Mouse (Mus musculus) common myeloid progenitor, adult 5-6 weeks (primary cell): ENCODE measurements at regions not wholly inside any gene's neighbourhood (a gene's known extent, or its start where the extent isn't known, plus 50 kb on each side); places are given as distances from the start of the nearest gene placed in this dataset.

Source experiments
- ATAC-seq: replicated peaks from 2 replicates; pipeline ENCODE4 v1.8.0; 2016; ENCODE audit warnings: low read depth, mild to moderate bottlenecking, moderate TSS enrichment, inconsistent platforms; ENCODE audit not compliant: poor library complexity, severe bottlenecking

DNA sequence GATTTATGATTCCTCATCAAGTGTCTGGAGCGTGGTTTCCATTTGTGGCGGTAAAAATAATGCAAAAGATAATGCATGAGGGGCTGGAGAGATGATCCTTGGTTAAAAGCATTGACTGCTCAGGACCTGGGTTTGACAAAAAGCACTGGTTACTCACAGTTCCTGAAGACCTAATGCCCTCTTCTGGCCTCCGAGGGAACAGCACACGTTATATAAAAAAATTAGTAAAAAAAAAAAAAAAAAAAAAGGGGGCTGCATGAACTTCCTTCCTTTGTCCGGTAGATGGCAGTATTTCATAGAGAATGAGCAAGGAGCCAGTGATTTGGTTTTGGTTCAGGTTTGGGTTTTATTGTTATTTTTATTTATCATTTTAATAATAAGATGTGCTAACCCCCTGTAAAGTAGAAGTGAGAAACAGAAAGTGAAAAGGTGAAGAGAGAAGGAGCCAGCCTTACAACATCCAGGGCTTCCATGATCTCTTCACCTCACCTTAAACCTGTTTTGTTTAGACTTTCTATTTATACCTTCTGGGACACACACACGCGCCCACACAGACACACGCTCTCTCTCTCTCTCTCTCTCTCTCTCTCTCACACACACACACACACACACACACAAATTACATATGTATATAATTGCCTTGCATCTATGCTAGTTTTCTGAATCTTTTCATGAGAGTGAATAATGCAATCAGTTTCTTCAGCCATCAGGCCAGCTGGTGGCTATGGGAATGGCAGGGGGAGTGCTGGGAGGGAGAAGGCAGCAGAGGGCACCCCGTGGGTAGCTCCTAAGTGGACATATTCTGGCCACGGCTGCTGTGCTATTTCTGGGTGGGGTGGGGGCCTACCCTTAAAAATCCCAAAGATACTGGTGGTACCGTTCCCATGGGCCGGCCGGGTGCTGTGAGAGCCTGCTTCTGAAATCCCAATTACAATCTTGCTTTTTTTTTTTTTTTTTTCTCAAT is 230.0 kb downstream of the Poteg start:
- peak; percentile 81 for ATAC-seq

DNA sequence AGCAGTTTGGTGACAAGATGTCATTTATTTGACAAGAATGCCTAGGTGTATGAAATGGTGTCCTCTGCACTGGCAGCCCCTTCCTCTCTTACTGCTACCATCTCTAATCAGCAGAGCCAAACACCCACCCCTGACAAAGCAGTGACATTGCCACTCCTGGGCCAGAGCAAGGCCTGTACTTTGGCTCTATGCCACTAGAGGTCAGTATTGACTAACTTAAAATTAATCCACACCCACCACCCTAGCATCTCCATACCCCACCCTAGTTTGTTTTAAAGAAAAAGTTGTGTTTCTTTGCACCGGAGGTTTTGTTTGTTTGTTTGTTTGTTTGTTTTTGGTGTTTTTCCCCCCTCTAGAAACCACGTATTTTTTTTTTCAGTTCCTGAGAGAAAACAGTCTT is 231.7 kb downstream of the Poteg start:
- ATAC-seq = peak; percentile 87

DNA sequence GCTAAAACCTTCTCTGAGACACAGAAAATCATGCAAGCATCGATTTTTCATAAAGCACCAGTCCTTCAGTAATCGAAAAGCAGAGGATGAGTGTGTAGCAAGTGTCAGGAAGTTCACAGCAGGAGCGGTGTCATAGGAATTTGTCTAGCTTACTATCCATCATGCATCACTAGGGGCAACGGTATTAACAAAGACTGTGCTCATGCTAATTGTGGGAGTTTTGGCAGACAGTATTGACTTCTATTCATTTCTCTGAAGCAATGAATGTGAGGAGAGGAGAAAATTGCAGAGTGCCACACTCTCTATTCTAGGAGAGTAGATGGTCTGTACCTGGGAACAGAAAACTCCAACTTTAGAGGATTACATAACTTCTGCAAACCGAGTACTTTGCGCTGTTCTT is 274.5 kb downstream of the Poteg start:
- no peak for ATAC-seq

DNA sequence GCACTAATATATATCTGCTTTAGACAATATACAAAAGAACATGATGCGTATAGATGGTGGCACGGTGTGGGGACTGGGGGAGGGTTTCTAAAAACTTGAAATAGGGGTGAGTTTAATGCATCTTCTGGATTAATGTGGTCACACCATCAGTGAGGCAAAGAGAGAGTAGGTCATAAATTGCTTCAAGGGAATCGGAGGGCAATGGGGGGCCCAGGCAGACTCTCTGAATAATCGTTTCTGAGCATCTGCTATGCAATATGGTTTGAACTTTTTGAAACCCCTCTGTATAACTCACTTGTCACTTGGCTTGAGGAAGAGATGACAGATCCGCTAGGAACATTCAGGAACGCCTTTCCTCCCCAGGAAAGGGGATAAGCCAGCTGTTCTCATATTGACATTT is 322.8 kb downstream of the Poteg start:
- ATAC-seq = no peak

DNA sequence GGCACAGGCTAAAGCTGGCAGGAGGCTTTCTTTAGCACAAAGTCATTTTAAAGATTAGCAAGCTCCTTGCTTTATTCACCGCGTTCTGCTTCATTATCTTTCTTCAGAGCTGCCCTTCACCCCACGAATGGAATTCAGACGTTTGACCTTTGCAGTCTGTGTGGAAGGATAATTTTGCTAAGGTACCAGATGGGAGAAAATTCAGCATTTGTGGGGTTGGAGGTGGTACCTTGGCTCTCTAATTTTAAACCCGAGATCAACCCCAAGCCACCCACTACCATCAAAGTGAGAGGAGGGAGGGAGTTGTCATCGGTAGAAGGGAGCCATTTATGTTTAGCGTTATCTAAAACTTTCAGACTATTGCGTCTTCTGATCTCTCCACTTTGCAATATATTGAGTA is 323.3 kb downstream of the Poteg start:
- no peak for ATAC-seq

DNA sequence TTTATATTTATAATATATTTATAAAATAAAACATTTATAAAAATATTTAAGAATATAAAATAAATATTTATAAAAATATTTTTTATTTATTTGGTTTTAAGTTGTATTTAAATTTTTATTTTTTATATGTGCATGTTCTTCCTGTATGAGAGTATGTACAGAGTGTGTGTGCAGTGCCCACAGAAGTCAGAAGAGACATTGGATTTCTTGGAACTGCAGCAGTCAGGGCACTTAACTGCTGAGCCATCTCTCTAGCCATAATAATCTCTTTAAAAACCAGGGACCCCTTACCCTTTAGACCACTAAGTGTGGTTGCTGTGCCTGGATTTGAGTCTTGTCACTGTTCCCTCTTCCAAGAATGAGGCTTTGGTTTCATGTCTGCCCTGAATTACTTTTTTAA is 323.8 kb downstream of the Poteg start:
- ATAC-seq = no peak

DNA sequence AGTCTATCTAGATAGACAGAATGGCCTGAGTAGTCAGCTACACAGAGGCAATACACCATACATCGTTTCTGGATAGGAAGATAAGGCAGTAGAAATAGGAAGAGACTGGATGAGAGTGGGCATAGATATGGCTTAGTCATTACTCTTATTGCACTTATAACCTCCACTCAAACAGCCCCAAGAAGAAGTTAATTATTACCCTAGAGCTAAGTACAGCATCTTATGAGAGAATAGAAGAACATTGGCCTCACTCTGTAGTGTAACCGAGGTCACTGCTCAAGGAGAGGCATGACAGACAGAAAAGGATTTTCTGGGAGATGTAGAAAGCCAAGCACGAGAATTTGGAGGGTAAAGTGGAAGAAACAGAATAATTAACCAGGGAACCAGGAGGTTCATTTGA is 331.5 kb downstream of the Poteg start:
- ATAC-seq = no peak
